Mouse (Mus musculus) heart, postnatal 0 days (tissue): ENCODE measurements around the gene Stac2.

Experiments
- CTCF ChIP-seq: IDR thresholded peaks from 2 replicates; pipeline ENCODE4 v1.5.1; 2016; ENCODE audit warnings: antibody characterized with exemption, control low read depth, low read depth
- EP300 ChIP-seq: IDR thresholded peaks from 2 replicates; pipeline ENCODE4 v1.6.1; 2016; ENCODE audit warnings: antibody characterized with exemption, low read depth

DNA sequence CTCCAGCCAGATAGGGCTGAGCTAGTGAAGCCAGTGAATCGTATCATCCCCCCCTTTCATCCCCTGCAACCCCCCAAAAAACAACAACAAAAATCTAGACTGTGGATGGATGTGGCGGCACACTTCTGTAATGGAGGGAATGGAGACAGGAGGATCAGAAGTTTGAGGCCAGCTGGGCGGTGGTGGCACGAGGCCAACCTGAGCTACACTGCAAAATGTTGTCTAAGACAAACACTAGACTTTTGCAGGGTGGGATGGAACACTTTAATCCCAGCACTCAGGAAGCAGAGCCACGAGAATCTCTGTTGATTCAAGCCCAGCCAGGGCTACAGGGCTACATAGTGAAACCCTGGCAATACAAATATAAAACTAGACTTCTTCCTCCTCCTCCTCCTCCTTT lies 9.2 kb downstream of the Stac2 start:
- TF ChIP-seq CTCF (no peak), EP300 (no peak)
